Mouse (Mus musculus) ES-Bruce4 (cell line): Measurements from ENCODE around the gene Fitm1. TPM values are rescaled to one million over a fixed set of nuclear protein-coding genes. Genes with fewer than 3 reads are reported as not detected.

ENCODE experiments used
- H3K27ac ChIP-seq: 2 replicates; pipeline ENCODE4 v1.5.1; 2012; ENCODE audit warnings: low read length, inconsistent platforms; ENCODE audit not compliant: insufficient read depth
- H3K27me3 ChIP-seq: 2 replicates; pipeline ENCODE4 v1.6.1; 2012; ENCODE audit warnings: mild to moderate bottlenecking, low read length, inconsistent platforms; ENCODE audit not compliant: control insufficient read depth, poor library complexity, insufficient read depth, severe bottlenecking
- H3K36me3 ChIP-seq: 2 replicates; pipeline ENCODE4 v1.6.1; 2012; ENCODE audit warnings: inconsistent platforms, mild to moderate bottlenecking, low read length, moderate library complexity; ENCODE audit not compliant: control insufficient read depth, poor library complexity, insufficient read depth, severe bottlenecking
- H3K4me1 ChIP-seq: one replicate; pipeline ENCODE4 v1.8.1; 2011; ENCODE audit warnings: low read length; ENCODE audit not compliant: control insufficient read depth, insufficient read depth
- H3K4me3 ChIP-seq: 2 replicates; pipeline ENCODE4 v1.5.1; 2011; ENCODE audit warnings: low read depth, mild to moderate bottlenecking, low read length
- H3K9ac ChIP-seq: 2 replicates; pipeline ENCODE4 v1.6.1; 2012; ENCODE audit warnings: low read depth, mild to moderate bottlenecking, inconsistent platforms; ENCODE audit not compliant: poor library complexity, severe bottlenecking
- H3K9me3 ChIP-seq: replicated peaks from 2 replicates; pipeline ENCODE4 v1.6.1; 2012; ENCODE audit warnings: mild to moderate bottlenecking, low read length, inconsistent platforms; ENCODE audit not compliant: control insufficient read depth, poor library complexity, insufficient read depth, severe bottlenecking
- CTCF ChIP-seq: IDR thresholded peaks from one replicate; pipeline ENCODE4 v1.8.1; 2011; ENCODE audit warnings: low read depth, low read length
- EP300 ChIP-seq: IDR thresholded peaks from 2 replicates; pipeline ENCODE4 v1.6.1; 2011; ENCODE audit warnings: low read depth, low read length; ENCODE audit not compliant: insufficient read depth
- POLR2A ChIP-seq: IDR thresholded peaks from one replicate; pipeline ENCODE4 v1.8.1; 2011; ENCODE audit warnings: low read length; ENCODE audit not compliant: insufficient read depth
- polyA plus RNA-seq: library from polyadenylated mRNA; stranded (reverse); fragments of >200 nt; gene quantifications from 2 replicates; pipeline ENCODE4 v1.2.4, GENCODE M21; 2011; ENCODE audit warnings: low read depth; ENCODE audit not compliant: missing spikeins, insufficient read depth, insufficient read length

Fitm1 gene
- polyA plus RNA-seq, 1 experiment = 1.5 TPM

DNA sequence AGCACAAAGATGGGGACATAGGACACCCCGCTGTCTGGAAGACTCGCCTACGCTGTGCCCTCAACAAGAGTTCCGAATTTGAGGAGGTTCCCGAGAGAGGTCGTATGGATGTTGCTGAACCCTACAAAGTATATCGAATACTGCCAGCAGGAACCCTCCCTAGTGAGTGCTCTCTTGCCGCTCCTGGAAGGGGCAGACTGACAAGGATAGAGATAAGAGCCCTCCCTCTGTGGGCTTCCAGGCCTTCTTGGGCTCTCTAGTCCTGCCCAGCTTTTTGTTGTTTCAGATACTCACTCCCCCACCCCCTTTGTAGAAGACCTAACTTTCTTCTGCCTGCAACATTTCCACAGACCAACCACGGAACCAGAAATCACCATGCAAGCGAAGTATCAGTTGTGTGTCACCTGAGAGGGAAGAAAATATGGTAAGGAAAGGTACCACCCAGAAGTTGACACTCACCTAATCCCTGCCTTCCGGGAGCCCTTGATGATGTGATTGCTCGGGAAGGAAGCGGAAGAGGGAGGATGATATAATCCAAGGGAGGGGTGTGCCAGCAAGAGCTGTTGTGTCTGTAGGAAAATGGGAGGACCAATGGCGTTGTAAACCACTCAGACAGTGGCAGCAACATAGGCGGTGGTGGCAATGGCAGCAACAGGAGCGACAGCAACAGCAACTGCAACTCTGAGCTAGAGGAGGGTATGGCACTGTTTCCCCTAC, 30.5 kb downstream of the Fitm1 start:
- Histone ChIP-seq H3K9ac (peak overlapping the region; percentile 23), H3K9me3 (no peaks in the 10 kb centered on the region), H3K27me3 (no peaks in the 10 kb centered on the region), H3K36me3 (peaks cover 35% of the 10 kb centered on the region), H3K4me1 (peaks cover 4% of the 10 kb centered on the region), H3K4me3 (no peak overlapping the region), H3K27ac (peak overlapping the region; percentile 46; the same call in 1 of the 2 replicates)
- TF ChIP-seq CTCF (no peak), EP300 (no peak), POLR2A (no peak)

DNA sequence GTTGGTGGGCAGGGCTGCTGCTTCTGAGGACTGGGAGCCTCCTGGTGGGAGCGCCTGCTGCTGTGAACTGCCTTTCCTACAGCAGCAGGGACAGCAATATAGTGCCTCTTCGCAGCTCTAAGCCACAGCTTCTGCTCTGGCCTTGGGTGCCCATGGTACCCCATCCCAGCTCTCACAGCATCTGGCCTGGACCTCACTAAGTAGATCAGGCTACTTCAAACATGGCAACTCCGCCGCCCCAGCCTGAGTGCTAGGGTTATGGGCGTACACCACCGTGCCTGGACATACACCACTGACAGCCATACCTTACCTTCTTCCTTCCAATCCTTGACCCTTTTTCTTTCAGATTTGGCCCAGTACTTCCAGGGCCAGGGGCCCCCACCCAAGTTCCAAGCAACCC, 32.9 kb downstream of the Fitm1 start:
- no peak overlapping the region for H3K27ac ChIP-seq
- no peak overlapping the region for H3K9ac ChIP-seq
- no peaks in the 10 kb centered on the region for H3K27me3 ChIP-seq
- H3K4me1 ChIP-seq = peaks cover 4% of the 10 kb centered on the region
- no peak for TF ChIP-seq EP300
- no peak for TF ChIP-seq POLR2A
- TF ChIP-seq CTCF = no peak
- no peaks in the 10 kb centered on the region for H3K9me3 ChIP-seq
- no peak overlapping the region for H3K4me3 ChIP-seq
- H3K36me3 ChIP-seq = peaks cover 25% of the 10 kb centered on the region

DNA sequence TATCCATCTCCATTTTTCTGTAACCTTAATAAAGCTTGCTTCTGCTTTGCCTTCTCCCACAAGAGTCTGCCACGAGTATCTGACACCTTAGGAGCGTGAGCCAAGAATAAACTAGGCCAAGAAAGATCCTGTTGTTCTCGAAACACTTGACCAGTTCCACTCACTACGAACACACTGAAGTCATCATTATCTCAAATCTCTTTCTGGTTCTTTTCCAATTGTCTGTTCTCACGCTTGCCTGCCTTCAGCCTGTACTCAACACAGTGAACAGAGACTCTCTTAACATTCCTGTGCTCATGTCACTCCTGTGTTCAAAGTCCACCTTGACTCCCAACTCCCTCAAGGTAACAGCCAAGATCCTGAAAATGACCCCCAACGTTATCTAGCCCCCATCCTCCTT, 37.9 kb downstream of the Fitm1 start:
- Histone ChIP-seq H3K4me1 (no peaks in the 10 kb centered on the region), H3K27me3 (no peaks in the 10 kb centered on the region), H3K4me3 (no peak overlapping the region), H3K9ac (no peak overlapping the region), H3K27ac (no peak overlapping the region), H3K9me3 (no peaks in the 10 kb centered on the region), H3K36me3 (peaks cover 13% of the 10 kb centered on the region)
- TF ChIP-seq CTCF (no peak), POLR2A (no peak), EP300 (no peak)

DNA sequence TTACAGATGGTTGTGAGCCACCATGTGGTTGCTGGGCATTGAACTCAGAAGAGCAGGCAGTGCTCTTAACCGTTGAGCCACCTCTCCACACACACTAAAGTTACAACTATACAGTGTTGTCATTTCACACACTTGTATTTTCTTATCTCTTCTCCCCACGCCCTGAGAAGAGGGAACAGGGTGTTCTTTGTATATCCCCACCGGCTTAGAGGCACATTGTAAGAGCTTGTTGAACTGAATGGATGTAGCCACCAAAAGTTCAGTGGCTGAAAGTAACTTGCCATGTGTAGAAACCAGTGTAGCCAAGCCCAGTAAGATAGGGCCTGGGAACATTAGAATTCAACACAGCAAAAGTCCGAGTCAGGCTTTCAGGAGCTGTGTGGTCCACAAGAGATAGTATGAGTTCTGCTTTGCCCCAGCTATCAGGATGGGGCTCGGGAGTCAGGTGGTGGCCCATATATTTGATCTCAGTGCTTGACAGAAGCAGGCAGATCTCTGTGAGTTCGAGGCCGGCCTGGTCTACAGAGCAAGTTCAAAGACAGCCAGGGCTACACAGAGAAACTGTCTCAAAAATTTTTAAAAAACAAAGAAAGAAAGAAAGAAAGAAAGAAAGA, 39.3 kb downstream of the Fitm1 start:
- Histone ChIP-seq H3K4me1 (no peaks in the 10 kb centered on the region), H3K27ac (no peak overlapping the region), H3K27me3 (no peaks in the 10 kb centered on the region), H3K9me3 (no peaks in the 10 kb centered on the region), H3K36me3 (no peaks in the 10 kb centered on the region), H3K9ac (no peak overlapping the region), H3K4me3 (no peak overlapping the region)
- TF ChIP-seq POLR2A (no peak), EP300 (no peak), CTCF (no peak)

DNA sequence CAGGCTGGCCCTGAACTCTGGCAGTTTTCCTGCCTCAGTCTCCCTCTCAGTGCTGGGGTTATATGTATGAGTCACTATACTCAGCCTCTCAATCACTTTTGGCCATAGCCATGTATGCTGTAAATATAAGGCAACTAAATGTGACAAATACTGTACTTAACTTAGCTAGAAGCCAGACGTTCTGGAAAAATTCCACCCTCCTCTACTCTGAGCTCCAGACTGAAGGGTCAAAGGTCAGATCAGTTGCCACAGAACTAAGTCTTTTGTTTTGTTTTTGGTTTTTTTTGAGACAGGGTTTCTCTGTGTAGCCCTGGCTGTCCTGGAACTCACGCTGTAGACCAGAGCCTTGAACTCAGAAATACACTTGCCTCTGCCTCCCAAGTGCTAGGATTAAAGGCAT, 40.5 kb downstream of the Fitm1 start:
- Histone ChIP-seq H3K4me1 (no peaks in the 10 kb centered on the region), H3K4me3 (no peak overlapping the region), H3K27me3 (no peaks in the 10 kb centered on the region), H3K9me3 (no peaks in the 10 kb centered on the region), H3K36me3 (no peaks in the 10 kb centered on the region), H3K27ac (no peak overlapping the region), H3K9ac (no peak overlapping the region)
- TF ChIP-seq POLR2A (no peak), EP300 (no peak), CTCF (no peak)

DNA sequence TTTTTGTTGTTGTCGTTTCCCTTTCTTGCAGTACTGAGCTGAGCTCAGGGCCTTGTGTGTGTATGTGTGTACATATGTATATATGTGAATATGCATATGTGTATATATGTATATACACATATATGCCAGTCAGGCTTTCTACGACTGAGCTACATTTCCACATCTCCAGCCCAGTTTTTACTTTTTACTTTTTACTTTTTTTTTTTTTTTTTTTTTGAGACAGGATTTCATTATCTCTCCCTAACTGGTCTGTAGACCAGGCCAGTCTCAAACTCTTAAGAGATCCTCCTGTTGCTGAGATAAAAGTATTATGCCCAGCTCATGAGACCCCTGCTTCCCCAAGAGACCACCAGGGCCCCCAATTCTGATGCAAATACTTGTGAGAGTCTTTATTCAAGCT, 41.4 kb downstream of the Fitm1 start:
- Histone ChIP-seq H3K4me1 (no peaks in the 10 kb centered on the region), H3K36me3 (no peaks in the 10 kb centered on the region), H3K27ac (peak overlapping the region; percentile 67), H3K4me3 (no peak overlapping the region), H3K9me3 (no peaks in the 10 kb centered on the region), H3K27me3 (no peaks in the 10 kb centered on the region), H3K9ac (no peak overlapping the region)
- no peak for TF ChIP-seq CTCF
